Mouse (Mus musculus) embryonic facial prominence, embryonic 12.5 days (tissue): ENCODE data around the gene Slc5a11. TPM values are rescaled to one million over a fixed set of nuclear protein-coding genes. Genes with fewer than 3 reads are reported as not detected.

Experiments
- ATAC-seq: fragments of 200-750 bp; cut with Nextera tagmentation; 2 replicates; pipeline ENCODE4 v1.8.0; 2017; ENCODE audit not compliant: insufficient number of reproducible peaks, insufficient read depth, low FRiP score, low TSS enrichment
- H3K27ac ChIP-seq: fragments of 300-500 bp; sonication (generic); 2 replicates; pipeline ENCODE4 v1.5.1; 2016; ENCODE audit warnings: mild to moderate bottlenecking
- H3K27me3 ChIP-seq: fragments of 300-500 bp; sonication (generic); 2 replicates; pipeline ENCODE4 v1.6.1; 2016; ENCODE audit warnings: mild to moderate bottlenecking, moderate library complexity
- H3K36me3 ChIP-seq: fragments of 300-500 bp; sonication (generic); 2 replicates; pipeline ENCODE4 v1.6.1; 2016; ENCODE audit warnings: mild to moderate bottlenecking
- H3K4me1 ChIP-seq: fragments of 300-500 bp; sonication (generic); 2 replicates; pipeline ENCODE4 v1.6.1; 2016
- H3K4me2 ChIP-seq: fragments of 300-500 bp; sonication (generic); replicated peaks from 2 replicates; pipeline ENCODE4 v1.6.1; 2016; ENCODE audit warnings: mild to moderate bottlenecking, moderate library complexity
- H3K4me3 ChIP-seq: fragments of 300-500 bp; sonication (generic); 2 replicates; pipeline ENCODE4 v1.5.1; 2016; ENCODE audit warnings: mild to moderate bottlenecking
- H3K9ac ChIP-seq: fragments of 300-500 bp; sonication (generic); 2 replicates; pipeline ENCODE4 v1.6.1; 2016; ENCODE audit warnings: mild to moderate bottlenecking, moderate library complexity
- H3K9me3 ChIP-seq: fragments of 300-500 bp; sonication (generic); 2 replicates; pipeline ENCODE4 v1.6.1; 2016; ENCODE audit warnings: mild to moderate bottlenecking, moderate library complexity
- WGBS: fragments of 180-500 bp; shearing (Covaris S2); methylation state at CpG from one replicate; pipeline ENCODE4 v1.1.7; 2016; 5-methylcytosine and 5-hydroxymethylcytosine counted together
- polyA plus RNA-seq: library from polyadenylated mRNA; unstranded; fragments of >200 nt; fragmentation: Nextera tagmentation; extraction: Ambion mirVana; gene quantifications from 2 replicates; pipeline ENCODE4 v1.2.1, GENCODE M21; 2016

Gene Slc5a11
- polyA plus RNA-seq, result 0.06 and 0.10 TPM in 2 replicates

DNA sequence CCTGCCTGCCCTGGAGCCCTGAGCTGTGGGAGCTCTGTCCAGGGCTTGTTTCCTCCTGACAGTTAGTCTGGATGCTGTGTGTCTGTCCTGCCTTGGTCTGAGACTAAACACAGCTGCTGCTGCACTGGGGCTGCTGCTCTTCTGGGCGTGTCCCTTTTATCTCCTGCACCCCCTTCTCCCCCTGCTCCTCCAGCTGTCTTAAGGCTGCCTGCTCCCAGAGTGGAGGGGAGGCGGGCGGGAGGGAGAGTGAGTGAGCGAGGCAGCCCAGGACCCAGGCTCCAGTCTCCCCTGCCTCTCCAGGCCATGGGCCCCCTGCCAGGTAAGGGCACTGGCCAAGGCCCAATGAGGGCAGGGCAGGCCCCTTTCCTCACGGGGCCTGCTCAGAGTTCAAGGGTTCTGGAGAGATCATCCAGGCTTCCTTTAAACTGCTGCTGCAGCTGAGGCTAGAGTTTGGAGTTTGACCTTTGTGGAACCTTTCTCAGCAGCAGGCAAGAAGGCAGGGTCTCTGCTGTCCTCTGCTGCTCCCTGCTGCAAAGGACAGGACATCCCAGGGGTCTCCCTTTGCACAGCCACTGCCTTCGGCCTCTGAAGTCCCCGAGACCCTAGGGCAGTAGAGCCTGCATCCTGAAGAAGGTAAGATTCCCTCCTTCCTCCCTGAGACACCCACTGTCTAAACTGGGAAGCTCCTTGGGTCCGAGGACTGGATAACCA is at the start of gene Slc5a11:
Gene Slc5a11, plus strand, starts transcription at position 416 of the 711 bp plus-strand sequence.
- H3K27ac ChIP-seq, result 0 out of 2 replicates have a peak within 1 kb of the TSS, but pooled peaks have one; percentile 2
- peaks cover 13% of the 10 kb centered on the region for H3K4me1 ChIP-seq
- no peak within 1 kb of the TSS for H3K4me3 ChIP-seq
- H3K36me3 ChIP-seq, result no peaks in the 10 kb centered on the region
- H3K27me3 ChIP-seq, result no peaks in the 10 kb centered on the region
- no peaks in the 10 kb centered on the region for H3K9me3 ChIP-seq
- 31% methylated on average over 8 of the region's 8 CpGs for WGBS
- H3K4me2 ChIP-seq, result no peak within 1 kb of the TSS
- H3K9ac ChIP-seq, result peak within 1 kb of the TSS; percentile 5; the same call in 1 of the 2 replicates
- ATAC-seq, result peak; percentile 67

GRCm38 (mm10) chr7:123167436-123167835 is 47.1 kb upstream of the Slc5a11 start:
- ATAC-seq, result no peak
- 87% methylated on average over 2 of the region's 2 CpGs for WGBS
- Histone ChIP-seq H3K4me2 (no peak overlapping the region), H3K4me3 (no peak overlapping the region), H3K36me3 (peaks cover 97% of the 10 kb centered on the region), H3K9ac (no peak overlapping the region), H3K27ac (no peak overlapping the region), H3K27me3 (no peaks in the 10 kb centered on the region), H3K9me3 (no peaks in the 10 kb centered on the region), H3K4me1 (no peaks in the 10 kb centered on the region)

GRCm38 (mm10) chr7:123169618-123170017 is 45.0 kb upstream of the Slc5a11 start:
- Histone ChIP-seq H3K27ac (no peak overlapping the region), H3K4me1 (no peaks in the 10 kb centered on the region), H3K27me3 (no peaks in the 10 kb centered on the region), H3K4me2 (no peak overlapping the region), H3K36me3 (peaks cover 94% of the 10 kb centered on the region), H3K9ac (no peak overlapping the region), H3K9me3 (no peaks in the 10 kb centered on the region), H3K4me3 (no peak overlapping the region)
- 92% methylated on average over 2 of the region's 2 CpGs for WGBS
- ATAC-seq, result no peak

DNA sequence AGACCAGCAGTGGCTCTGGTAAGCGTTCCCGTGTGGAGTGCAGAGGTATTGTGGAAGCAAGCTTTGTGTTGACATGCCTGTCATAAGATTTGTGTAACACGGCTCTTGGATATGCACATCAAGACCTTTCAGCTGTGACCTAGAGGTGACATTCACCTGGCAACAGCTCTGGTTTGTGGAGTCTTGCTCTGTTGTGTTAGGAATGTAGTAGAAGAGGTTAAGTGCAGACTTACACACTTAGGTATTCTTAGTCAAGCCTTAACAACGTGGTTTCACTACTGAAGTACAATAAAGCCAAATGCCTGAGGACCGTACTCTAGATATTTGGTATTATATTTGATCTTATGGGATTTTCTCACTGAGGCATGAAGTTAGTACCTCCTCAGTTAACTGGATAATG is 42.5 kb upstream of the Slc5a11 start:
- Histone ChIP-seq H3K27me3 (no peaks in the 10 kb centered on the region), H3K9ac (no peak overlapping the region), H3K9me3 (no peaks in the 10 kb centered on the region), H3K4me1 (no peaks in the 10 kb centered on the region), H3K4me3 (no peak overlapping the region), H3K27ac (no peak overlapping the region), H3K4me2 (no peak overlapping the region), H3K36me3 (peaks cover 82% of the 10 kb centered on the region)
- 92% methylated on average over 5 of the region's 5 CpGs for WGBS
- no peak for ATAC-seq

GRCm38 (mm10) chr7:123177215-123177614 is 37.4 kb upstream of the Slc5a11 start:
- H3K4me3 ChIP-seq, result no peak overlapping the region
- no peak overlapping the region for H3K27ac ChIP-seq
- H3K4me1 ChIP-seq, result no peaks in the 10 kb centered on the region
- H3K36me3 ChIP-seq, result peaks cover 77% of the 10 kb centered on the region
- no peak for ATAC-seq
- H3K9ac ChIP-seq, result no peak overlapping the region
- H3K4me2 ChIP-seq, result no peak overlapping the region
- no peaks in the 10 kb centered on the region for H3K27me3 ChIP-seq
- H3K9me3 ChIP-seq, result no peaks in the 10 kb centered on the region

- Histone ChIP-seq H3K9ac (no peak overlapping the region), H3K4me1 (no peaks in the 10 kb centered on the region), H3K36me3 (peaks cover 88% of the 10 kb centered on the region), H3K4me3 (no peak overlapping the region), H3K27me3 (no peaks in the 10 kb centered on the region), H3K27ac (no peak overlapping the region), H3K9me3 (no peaks in the 10 kb centered on the region), H3K4me2 (no peak overlapping the region)
- 89% methylated on average over 20 of the region's 20 CpGs for WGBS
- ATAC-seq, result no peak
Measured at GRCm38 (mm10) chr7:123181787-123182701, 32.5 kb upstream of the Slc5a11 start.

- ATAC-seq, result no peak
Measured at GRCm38 (mm10) chr7:123184891-123185290, 29.7 kb upstream of the Slc5a11 start.

DNA sequence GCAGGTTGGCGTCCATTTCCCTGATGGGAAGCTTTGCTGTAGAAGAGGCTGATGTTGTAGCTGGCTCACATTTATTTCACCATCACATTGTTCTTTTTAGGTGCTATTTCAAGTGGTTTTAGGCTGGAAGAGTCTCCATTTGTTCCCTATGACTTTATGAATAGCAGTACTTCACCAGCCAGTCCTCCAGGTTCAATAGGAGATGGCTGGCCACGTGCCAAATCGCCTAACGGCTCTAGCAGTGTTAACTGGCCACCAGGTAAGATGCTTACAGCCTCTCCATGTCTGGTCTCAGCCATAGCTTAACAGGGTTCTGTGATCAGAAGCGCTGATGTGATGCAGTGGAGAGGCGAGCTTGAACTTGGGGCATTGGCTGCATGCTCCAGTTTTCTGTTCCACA is 28.1 kb upstream of the Slc5a11 start:
- Histone ChIP-seq H3K4me2 (no peak overlapping the region), H3K36me3 (peaks cover 92% of the 10 kb centered on the region), H3K27ac (no peak overlapping the region), H3K4me3 (no peak overlapping the region), H3K9me3 (no peaks in the 10 kb centered on the region), H3K27me3 (no peaks in the 10 kb centered on the region), H3K9ac (no peak overlapping the region), H3K4me1 (no peaks in the 10 kb centered on the region)
- no peak for ATAC-seq
- 91% methylated on average over 6 of the region's 6 CpGs for WGBS

More at GRCm38 (mm10) chr7:123184891-123185290, 29.7 kb upstream of the Slc5a11 start:
- no peaks in the 10 kb centered on the region for H3K27me3 ChIP-seq
- 97% methylated on average over 1 of the region's 1 CpGs for WGBS
- H3K4me3 ChIP-seq, result no peak overlapping the region
- no peak overlapping the region for H3K4me2 ChIP-seq
- no peaks in the 10 kb centered on the region for H3K9me3 ChIP-seq
- H3K4me1 ChIP-seq, result no peaks in the 10 kb centered on the region
- H3K27ac ChIP-seq, result no peak overlapping the region
- H3K9ac ChIP-seq, result no peak overlapping the region
- H3K36me3 ChIP-seq, result peaks cover 92% of the 10 kb centered on the region

DNA sequence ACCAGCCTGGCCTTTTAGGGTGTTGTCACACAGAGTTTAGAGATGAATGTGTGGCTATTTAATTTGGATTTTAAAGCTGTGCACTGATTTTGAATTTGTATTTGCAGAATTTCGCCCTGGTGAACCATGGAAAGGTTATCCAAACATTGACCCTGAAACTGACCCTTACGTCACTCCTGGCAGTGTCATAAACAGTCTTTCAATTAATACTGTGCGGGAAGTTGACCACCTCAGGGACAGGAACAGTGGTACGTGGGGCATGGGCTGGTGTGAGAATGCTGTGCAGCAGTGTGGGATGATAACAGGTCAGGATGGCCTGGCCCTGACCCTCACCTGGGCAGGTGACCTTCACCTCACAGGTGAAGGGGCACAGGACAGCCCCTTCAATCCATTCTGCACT is 27.3 kb upstream of the Slc5a11 start:
- no peak for ATAC-seq
- WGBS, result 69% methylated on average over 4 of the region's 4 CpGs
- Histone ChIP-seq H3K9me3 (no peaks in the 10 kb centered on the region), H3K9ac (no peak overlapping the region), H3K4me1 (no peaks in the 10 kb centered on the region), H3K27me3 (no peaks in the 10 kb centered on the region), H3K4me3 (no peak overlapping the region), H3K36me3 (peaks cover 92% of the 10 kb centered on the region), H3K4me2 (no peak overlapping the region), H3K27ac (no peak overlapping the region)

GRCm38 (mm10) chr7:123188462-123188861 is 26.1 kb upstream of the Slc5a11 start:
- Histone ChIP-seq H3K4me3 (no peak overlapping the region), H3K9me3 (no peaks in the 10 kb centered on the region), H3K36me3 (peaks cover 93% of the 10 kb centered on the region), H3K9ac (no peak overlapping the region), H3K4me1 (no peaks in the 10 kb centered on the region), H3K4me2 (no peak overlapping the region), H3K27me3 (no peaks in the 10 kb centered on the region), H3K27ac (no peak overlapping the region)
- 88% methylated on average over 3 of the region's 3 CpGs for WGBS
- ATAC-seq, result no peak

- H3K36me3 ChIP-seq, result peaks cover 90% of the 10 kb centered on the region
- H3K4me1 ChIP-seq, result no peaks in the 10 kb centered on the region
- ATAC-seq, result no peak
- no peak overlapping the region for H3K27ac ChIP-seq
- no peaks in the 10 kb centered on the region for H3K9me3 ChIP-seq
- no peaks in the 10 kb centered on the region for H3K27me3 ChIP-seq
- H3K4me2 ChIP-seq, result no peak overlapping the region
- 96% methylated on average over 8 of the region's 8 CpGs for WGBS
- no peak overlapping the region for H3K4me3 ChIP-seq
- no peak overlapping the region for H3K9ac ChIP-seq
Measured at GRCm38 (mm10) chr7:123189762-123190161, 24.8 kb upstream of the Slc5a11 start.

DNA sequence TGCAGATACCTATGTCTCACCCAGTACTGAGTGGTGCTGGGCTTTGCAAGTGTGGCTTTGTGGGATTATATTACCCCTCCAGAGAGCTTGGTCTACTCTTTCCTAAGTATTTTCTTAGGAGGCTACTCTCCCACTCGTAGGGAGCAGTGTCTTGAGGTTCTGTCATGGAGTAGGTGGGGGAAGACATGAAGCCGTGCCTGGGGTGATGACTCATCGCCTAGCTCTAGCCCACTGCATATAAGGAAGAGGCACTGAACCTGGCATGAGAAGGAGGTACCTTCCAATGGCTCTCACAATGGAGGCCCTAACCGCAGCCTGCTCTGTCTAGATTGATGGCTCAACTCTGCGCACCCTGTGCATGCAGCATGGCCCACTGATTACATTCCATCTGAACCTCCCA is 22.8 kb upstream of the Slc5a11 start:
- no peak overlapping the region for H3K4me3 ChIP-seq
- no peaks in the 10 kb centered on the region for H3K27me3 ChIP-seq
- H3K4me1 ChIP-seq, result no peaks in the 10 kb centered on the region
- WGBS, result 95% methylated on average over 5 of the region's 5 CpGs
- H3K9me3 ChIP-seq, result no peaks in the 10 kb centered on the region
- no peak overlapping the region for H3K9ac ChIP-seq
- ATAC-seq, result 0 out of 2 replicates have a peak, but pooled peaks have one; percentile 16
- H3K36me3 ChIP-seq, result peaks cover 83% of the 10 kb centered on the region
- H3K4me2 ChIP-seq, result no peak overlapping the region
- H3K27ac ChIP-seq, result no peak overlapping the region
